Mouse (Mus musculus) heart, postnatal 10 days (tissue): ENCODE results near the gene Hs6st2. TPM values are rescaled to one million over a fixed set of nuclear protein-coding genes. Genes with fewer than 3 reads are reported as not detected.
A peak's percentile ranks its signal among the peaks of the same experiment; 100 is the strongest.

Experiments
- DNase-seq, 2 experiments: peaks; one replicate each; pipeline ENCODE4 v3.0.0; 2021
- intact Hi-C: fragments of 180-260 bp; cut with DNase I; formaldehyde crosslinking; loops from one replicate; pipeline ENCODE4 v1.15.1; 2025
- total RNA-seq, 2 experiments: library from RNA; stranded (reverse); gene quantifications; 2 replicates each; pipeline ENCODE4 v1.2.3; 2021

The Hs6st2 gene
- total RNA-seq, 2 experiments from 2014 or later = 5.4 to 5.8 TPM

GRCm38 (mm10) chrX:51590448-51591010 is 91.1 kb downstream of the Hs6st2 start:
- no peak for DNase-seq
- intact Hi-C loops = no loop called here

DNA sequence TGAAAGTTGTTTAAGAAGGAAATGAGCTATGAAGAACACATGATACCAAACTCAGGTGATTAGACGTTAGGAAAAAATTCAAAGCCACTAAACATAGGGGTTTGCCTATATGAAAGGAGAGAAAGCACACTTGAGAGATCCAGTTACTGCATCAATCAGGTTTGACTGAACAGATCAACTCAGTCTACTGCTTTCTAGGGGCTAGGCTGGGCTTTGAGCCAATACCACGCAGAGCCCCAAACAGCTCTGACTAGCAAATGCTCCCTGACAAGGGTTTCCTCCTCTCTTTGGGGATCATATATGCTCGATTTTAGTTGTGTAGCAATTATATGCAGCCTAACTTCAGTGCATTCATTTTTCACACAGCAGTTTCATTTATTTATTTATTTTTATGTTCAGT is 96.2 kb downstream of the Hs6st2 start:
- DNase-seq = no peak
- intact Hi-C loops = no loop called here

- DNase-seq = no peak
- intact Hi-C loops = no loop called here
These were observed 100.0 kb downstream of the Hs6st2 start for GRCm38 (mm10) chrX:51581704-51582103.

DNA sequence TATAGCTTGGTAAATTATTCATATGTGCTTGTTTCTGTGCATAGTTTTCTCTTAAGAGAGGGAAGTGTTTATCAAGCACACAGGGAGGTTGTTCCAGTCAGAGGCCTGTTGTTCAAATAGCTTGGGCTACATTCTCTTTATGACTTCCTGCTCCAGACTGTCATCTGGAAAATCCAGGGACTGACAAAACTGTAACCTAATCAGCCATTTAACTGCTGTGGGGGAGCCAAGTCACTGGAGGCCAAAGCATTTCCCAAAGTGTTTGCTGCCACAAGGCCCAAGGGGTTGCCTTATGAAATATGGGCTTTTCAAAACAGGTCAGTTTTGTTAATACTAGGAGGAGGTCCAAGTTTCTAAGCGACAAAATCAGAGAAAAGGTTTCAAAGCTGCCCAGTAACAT is 119.8 kb downstream of the Hs6st2 start:
- intact Hi-C loops = no loop called here
- DNase-seq = no peak

DNA sequence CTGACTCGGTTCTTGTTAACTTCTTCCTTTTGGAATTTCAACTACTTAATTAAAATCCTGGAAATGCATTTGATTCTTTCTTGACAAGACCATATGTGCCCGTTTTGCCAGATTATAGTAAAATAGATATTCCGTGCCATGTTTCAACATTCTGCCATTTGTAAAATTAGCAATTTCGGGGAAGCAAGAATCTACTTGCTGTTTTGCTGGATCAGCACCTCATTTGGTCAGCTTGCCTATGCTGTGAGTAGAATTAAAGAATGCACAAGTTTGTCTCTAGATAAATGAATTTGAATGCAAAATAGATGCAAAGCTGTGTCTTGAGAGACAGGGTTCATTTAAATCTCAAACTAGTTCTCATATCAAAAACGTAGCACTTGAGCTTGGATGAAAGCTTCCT is 142.0 kb downstream of the Hs6st2 start:
- no peak for DNase-seq
- intact Hi-C loops = loop anchor here (2.0 to 5.0 kb wide), 2 partner anchors 19 to 37 kb away; no protein-coding TSS in a partner anchor

GRCm38 (mm10) chrX:51537082-51537481 is 144.6 kb downstream of the Hs6st2 start:
- intact Hi-C loops = loop anchor here (5.0 kb wide), 1 partner anchor 35 kb away; no protein-coding TSS in a partner anchor
- peak in 1 of 2 experiments; percentile 9 for DNase-seq

DNA sequence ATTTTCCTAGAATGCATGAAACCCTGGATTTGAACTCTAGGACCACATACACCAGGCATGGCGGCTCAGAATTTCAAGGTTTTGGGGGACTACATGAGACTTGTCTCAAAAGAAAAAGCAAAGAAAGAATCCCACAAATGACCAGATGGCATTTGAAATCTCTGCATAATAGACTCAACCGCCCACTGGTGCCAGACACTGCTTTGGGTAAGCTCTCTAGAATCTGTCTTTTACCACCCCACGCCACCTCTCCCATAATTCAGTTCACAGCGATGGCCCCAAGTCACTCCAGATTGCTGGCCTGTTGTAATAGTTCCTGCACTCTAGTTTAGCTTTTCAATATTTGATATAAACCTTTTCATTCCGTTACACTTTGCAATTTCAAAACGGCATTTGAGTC is 146.4 kb downstream of the Hs6st2 start:
- no peak for DNase-seq
- intact Hi-C loops = loop anchor here (5.0 kb wide), 1 partner anchor 33 kb away; no protein-coding TSS in a partner anchor

DNA sequence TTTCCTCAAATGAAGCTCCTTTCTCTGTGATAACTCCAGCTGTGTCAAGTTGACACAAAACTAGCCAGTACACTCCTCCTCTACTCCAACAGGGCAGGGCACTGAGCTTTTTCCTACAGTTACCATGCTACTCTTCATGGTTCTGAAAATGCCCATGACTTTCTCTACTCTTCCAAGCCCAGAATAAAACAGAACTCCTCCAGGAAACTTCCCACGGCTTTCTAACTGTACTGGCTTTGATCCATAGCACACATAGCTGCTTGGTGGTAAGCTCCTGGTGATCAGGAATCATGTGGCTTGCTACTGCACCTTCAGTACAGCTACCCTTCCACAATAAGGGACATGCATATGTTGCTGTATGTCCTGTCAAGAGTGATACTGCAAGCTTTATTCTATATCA is 150.5 kb downstream of the Hs6st2 start:
- DNase-seq = no peak
- intact Hi-C loops = no loop called here

DNA sequence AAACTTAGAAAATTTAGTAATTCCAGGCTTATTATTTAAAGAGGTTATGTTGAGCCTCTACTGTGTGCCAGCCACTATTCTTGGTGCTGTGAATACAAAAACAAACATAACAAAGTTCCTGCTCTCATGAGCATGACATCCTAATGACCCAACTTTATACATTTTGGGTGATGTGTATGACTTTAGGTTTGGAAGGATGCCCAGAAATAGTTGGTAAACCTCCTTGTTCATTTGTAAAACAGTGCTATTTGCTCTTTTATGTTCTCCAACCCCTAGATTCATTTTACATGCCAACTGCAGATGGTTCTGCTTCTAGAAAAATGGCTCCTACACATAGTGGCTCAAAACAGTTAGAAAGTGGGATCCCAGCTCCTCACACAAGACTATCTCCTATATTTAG is 153.1 kb downstream of the Hs6st2 start:
- DNase-seq = no peak
- intact Hi-C loops = no loop called here

- peak in 1 of 2 experiments; percentile 9 for DNase-seq
- intact Hi-C loops = no loop called here
These were observed 166.8 kb downstream of the Hs6st2 start for GRCm38 (mm10) chrX:51514831-51515230.

DNA sequence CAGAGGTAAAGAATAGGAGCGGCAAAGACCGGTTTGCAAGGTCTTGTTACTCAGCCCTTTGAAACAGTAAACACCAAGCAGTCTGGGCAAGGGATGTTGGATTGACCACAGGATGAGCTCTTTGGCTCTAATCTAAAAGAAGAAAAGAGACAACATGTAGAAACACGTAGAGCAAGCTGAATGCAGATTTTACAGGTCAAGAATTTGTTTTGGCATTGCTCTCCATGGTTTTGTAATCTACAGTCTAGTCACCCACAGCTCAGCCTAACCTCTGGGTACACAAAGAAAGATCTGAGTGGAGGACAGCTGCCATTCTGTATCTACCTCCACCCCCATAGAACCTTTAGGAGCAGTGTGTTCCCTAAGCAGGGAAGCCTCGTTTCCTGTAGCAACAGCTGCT is 175.1 kb downstream of the Hs6st2 start:
- no peak for DNase-seq
- intact Hi-C loops = loop anchor here (5.0 to 10.0 kb wide), 2 partner anchors 118 to 176 kb away; partner anchors contain the start of gene Hs6st2

DNA sequence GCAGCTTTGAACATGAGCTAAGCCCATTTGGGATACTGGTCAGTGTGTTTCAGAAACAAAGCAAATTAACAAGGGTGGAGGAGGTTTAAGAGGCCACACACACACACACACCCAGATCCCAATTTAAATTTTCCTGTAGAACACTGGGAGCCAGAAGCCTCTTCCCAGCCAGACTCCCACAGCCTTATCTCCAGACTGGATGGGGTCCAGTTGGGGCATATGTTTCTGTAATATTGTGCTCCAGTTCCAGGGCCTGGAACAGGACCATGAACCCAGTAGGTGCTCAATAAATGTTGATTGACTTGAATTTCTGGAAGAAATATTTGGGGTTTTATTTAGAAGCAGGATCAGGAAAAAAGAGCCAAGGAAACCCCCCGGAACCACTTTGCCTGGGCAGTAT is 176.0 kb downstream of the Hs6st2 start:
- intact Hi-C loops = loop anchor here (5.0 to 10.0 kb wide), 2 partner anchors 119 to 177 kb away; partner anchors contain the start of gene Hs6st2
- peak; percentile 15 to 23 for DNase-seq

DNA sequence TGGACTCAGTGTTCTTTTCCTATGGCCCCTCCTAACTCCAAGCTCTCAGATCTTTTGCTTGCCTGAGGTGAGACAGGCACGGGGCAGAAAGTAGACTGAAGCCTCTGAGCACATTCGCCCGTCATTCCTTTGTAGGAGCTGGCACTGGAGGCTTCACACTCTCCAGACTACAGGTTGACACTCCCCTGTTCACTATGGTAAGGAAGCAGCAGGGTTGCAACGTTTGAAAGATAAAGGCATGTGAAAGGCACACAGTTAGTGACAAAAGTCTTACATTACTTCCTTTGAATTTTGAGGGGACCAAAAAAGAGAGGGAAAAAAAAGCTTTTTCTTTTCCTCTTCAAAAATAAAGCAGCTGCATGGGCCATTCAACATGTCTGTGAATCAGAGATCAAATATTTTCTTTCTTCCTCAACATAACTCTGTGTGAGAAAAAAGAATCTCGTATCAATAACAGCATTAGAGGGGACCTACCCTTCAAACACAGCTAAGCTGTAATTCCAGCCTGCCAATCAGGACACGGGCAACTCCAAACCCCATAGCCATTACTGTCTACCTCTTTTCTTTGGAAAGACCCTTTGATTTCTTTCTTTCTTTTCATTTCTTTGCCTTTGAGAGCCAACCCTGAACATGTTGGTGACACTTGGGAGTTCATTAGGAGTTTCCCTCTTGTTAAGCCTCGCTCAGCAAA is 177.7 kb downstream of the Hs6st2 start:
- intact Hi-C loops = loop anchor here (5.0 to 10.0 kb wide), 2 partner anchors 33 to 121 kb away; no protein-coding TSS in a partner anchor
- no peak for DNase-seq

- intact Hi-C loops = loop anchor here (5.0 kb wide), 3 partner anchors 101 to 874 kb away; no protein-coding TSS in a partner anchor
- DNase-seq = no peak
These were observed 183.8 kb downstream of the Hs6st2 start for GRCm38 (mm10) chrX:51497831-51498230.

DNA sequence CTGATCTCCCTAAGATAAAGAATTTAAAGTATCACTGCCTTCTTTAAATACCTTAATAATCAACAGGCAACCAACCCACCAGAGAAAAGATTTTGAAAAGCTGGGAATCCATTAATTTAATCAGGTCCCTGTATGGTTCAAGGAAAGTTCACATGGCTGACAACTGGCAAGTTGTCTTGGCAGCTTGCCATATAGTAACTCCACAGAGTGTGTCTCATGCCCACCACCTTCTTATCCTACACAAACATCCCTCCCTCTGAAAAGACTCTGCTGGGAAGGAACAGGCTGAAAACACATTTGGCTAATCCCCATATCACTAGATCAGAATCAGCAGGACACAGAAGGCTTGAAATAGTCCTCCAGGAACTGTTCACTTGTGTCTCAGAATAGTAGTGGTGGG is 193.3 kb downstream of the Hs6st2 start:
- no peak for DNase-seq
- intact Hi-C loops = no loop called here

DNA sequence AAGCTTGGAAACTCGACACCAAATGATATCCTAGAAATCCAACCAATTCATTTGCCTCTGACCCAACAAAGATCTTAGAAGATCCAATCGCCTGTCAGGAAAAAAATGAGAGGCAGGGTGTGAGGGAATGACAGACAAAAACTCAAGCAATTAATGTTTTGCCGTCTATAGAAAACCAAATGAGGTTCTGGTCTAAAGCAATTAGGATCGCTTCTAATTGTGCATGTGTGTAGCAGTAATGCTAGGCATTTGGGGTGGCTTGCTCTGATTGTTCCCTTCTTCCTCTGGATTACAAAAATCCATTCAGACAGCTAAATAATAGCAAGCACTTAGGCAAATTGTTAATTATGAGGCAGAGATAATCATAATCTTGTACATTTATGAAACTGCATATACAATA is 212.2 kb downstream of the Hs6st2 start:
- DNase-seq = no peak
- intact Hi-C loops = no loop called here

GRCm38 (mm10) chrX:51461413-51461812 is 220.2 kb downstream of the Hs6st2 start:
- intact Hi-C loops = no loop called here
- no peak for DNase-seq

GRCm38 (mm10) chrX:51443366-51443765 is 238.3 kb downstream of the Hs6st2 start:
- intact Hi-C loops = no loop called here

GRCm38 (mm10) chrX:51431706-51432105 is 249.9 kb downstream of the Hs6st2 start:
- intact Hi-C loops = no loop called here
- DNase-seq = no peak

More at GRCm38 (mm10) chrX:51443366-51443765, 238.3 kb downstream of the Hs6st2 start:
- DNase-seq = no peak

- intact Hi-C loops = no loop called here
- no peak for DNase-seq
These were observed 256.6 kb downstream of the Hs6st2 start for GRCm38 (mm10) chrX:51425031-51425430.

GRCm38 (mm10) chrX:51410289-51410688 is 271.4 kb downstream of the Hs6st2 start:
- intact Hi-C loops = no loop called here

GRCm38 (mm10) chrX:51397457-51397856 is 284.2 kb downstream of the Hs6st2 start:
- intact Hi-C loops = loop anchor here (2.0 to 10.0 kb wide), 7 partner anchors 80 to 975 kb away; no protein-coding TSS in a partner anchor
- peak; percentile 4 to 7 for DNase-seq

More at GRCm38 (mm10) chrX:51410289-51410688, 271.4 kb downstream of the Hs6st2 start:
- DNase-seq = no peak
